Mouse (Mus musculus) olfactory bulb, adult 2 months (tissue): ENCODE results near the gene Plekhj1. TPM values are rescaled to one million over a fixed set of nuclear protein-coding genes. Genes with fewer than 3 reads are reported as not detected.
A peak's percentile ranks its signal among the peaks of the same experiment; 100 is the strongest.
"Not testable (repeated sequence)": the region's sequence is repeated elsewhere in the genome, so short reads cannot be mapped to it uniquely, and the experiment has no call there.

Experiments
- H3K27ac ChIP-seq: fragments of 200-500 bp; 2 replicates; pipeline ENCODE4 v1.5.1; 2012; ENCODE audit warnings: low read depth, low read length; ENCODE audit not compliant: insufficient read depth
- H3K4me1 ChIP-seq: fragments of 200-500 bp; 2 replicates; pipeline ENCODE4 v1.6.1; 2012; ENCODE audit warnings: low read length; ENCODE audit not compliant: control insufficient read depth, insufficient read depth
- H3K4me3 ChIP-seq: fragments of 200-500 bp; 2 replicates; pipeline ENCODE4 v1.5.1; 2012; ENCODE audit warnings: mild to moderate bottlenecking, low read depth, low read length, moderate library complexity; ENCODE audit not compliant: insufficient read depth
- CTCF ChIP-seq: fragments of 200-500 bp; IDR thresholded peaks from 2 replicates; pipeline ENCODE4 v1.5.1; 2012; ENCODE audit warnings: low read depth, mild to moderate bottlenecking, low read length, moderate library complexity; ENCODE audit not compliant: insufficient read depth
- POLR2A ChIP-seq: fragments of 200-500 bp; IDR thresholded peaks from 2 replicates; pipeline ENCODE4 v1.6.1; 2012; ENCODE audit warnings: mild to moderate bottlenecking, low read depth, low read length, moderate library complexity; ENCODE audit not compliant: insufficient read depth
- WGBS: fragments of 180-500 bp; shearing (Covaris S2); methylation state at CpG from one replicate; pipeline ENCODE4 v1.1.7; 2018; 5-methylcytosine and 5-hydroxymethylcytosine counted together
- polyA plus RNA-seq: library from polyadenylated mRNA; stranded (reverse); fragments of >200 nt; gene quantifications from 2 replicates; pipeline ENCODE4 v1.2.4, GENCODE M21; 2012; ENCODE audit warnings: low replicate concordance; ENCODE audit not compliant: missing spikeins, insufficient read depth, insufficient read length

Gene Plekhj1
- polyA plus RNA-seq, 1 experiment, result not detected

DNA sequence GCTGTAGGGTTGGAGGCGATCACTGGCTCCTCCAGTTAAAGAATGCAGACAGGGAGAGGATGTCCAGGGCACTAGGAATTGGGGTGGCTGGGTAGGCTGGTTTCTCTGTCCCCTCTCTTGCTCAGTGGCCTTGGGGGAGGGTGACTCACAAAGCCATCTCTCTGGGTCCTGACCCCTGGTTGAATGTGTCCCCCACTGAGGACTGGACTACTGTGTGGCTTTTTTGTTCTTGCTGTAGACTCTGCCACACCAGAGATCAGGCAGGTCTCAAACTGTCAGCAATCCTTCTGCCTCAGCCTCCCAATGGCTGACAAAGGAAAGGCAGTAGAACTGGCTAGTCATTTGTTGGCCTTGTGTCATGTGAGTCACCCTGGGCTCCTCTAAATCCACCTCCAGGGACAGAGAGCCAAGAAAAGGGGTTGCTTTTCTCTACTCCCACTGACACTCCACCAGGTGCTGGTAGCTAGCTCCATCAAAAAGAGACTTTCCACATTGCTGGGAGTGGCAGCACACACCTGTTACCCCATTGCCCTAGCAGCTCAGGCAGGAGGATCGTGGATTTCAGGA is 40.0 kb upstream of the Plekhj1 start:
- Histone ChIP-seq H3K4me1 (peaks cover 16% of the 10 kb centered on the region), H3K4me3 (no peak overlapping the region), H3K27ac (no peak overlapping the region)
- 80% methylated on average over 2 of the region's 2 CpGs for WGBS
- TF ChIP-seq POLR2A (no peak), CTCF (no peak)

DNA sequence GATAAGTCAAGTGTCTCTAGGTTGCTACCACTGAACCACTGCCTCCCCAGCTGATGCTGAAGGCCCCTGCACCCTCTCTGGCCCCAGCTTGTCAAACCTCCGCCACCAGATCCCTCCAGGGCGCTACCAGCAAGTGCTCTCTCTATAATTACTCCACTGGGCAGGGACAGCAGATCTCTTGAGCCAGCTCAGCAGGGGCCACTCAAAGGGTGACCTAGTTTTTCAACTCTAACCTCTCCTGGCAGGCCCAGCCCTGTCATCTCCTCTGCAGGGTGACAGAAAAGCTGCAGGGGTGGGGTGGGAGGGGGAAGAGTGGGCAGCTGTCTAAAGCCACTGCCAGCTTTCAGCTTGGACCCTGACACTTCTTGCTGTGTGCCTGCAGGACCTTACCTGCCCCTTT is 39.4 kb upstream of the Plekhj1 start:
- TF ChIP-seq CTCF (no peak), POLR2A (no peak)
- Histone ChIP-seq H3K4me3 (no peak overlapping the region), H3K27ac (no peak overlapping the region), H3K4me1 (peaks cover 12% of the 10 kb centered on the region; the same call in 1 of the 2 replicates)
- 54% methylated on average over 2 of the region's 2 CpGs for WGBS

- no peak for TF ChIP-seq CTCF
- TF ChIP-seq POLR2A, result no peak
- H3K4me1 ChIP-seq, result peaks cover 12% of the 10 kb centered on the region; the same call in 1 of the 2 replicates
- WGBS, result 53% methylated on average over 7 of the region's 7 CpGs
- 0 out of 2 replicates have a peak overlapping the region, but pooled peaks have one; percentile 20 for H3K27ac ChIP-seq
- no peak overlapping the region for H3K4me3 ChIP-seq
Observed at GRCm38 (mm10) chr10:80836949-80837379, 38.5 kb upstream of the Plekhj1 start.

DNA sequence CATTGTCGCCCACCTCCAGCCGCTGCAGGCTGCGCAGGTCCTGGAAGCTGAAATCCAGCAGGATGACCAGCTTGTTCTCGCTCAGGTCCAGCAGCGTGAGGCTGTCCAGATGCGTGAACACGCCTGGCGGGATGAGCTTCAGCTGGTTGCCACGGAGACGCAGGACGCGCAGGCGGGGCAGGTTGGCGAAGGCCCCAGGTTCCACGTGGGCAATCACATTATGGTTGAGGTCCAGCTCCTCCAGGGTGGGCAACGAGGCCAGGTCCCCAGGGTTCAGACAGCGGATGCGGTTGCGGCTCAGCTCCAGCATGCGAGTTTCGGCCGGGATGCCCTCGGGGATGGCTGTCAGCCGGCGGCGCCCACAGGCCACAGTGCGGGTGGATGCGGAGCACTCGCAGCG is 37.2 kb upstream of the Plekhj1 start:
- H3K4me1 ChIP-seq, result peaks cover 12% of the 10 kb centered on the region; the same call in 1 of the 2 replicates
- WGBS, result 78% methylated on average over 30 of the region's 30 CpGs
- H3K27ac ChIP-seq, result no peak overlapping the region
- H3K4me3 ChIP-seq, result no peak overlapping the region
- TF ChIP-seq CTCF, result no peak
- no peak for TF ChIP-seq POLR2A

DNA sequence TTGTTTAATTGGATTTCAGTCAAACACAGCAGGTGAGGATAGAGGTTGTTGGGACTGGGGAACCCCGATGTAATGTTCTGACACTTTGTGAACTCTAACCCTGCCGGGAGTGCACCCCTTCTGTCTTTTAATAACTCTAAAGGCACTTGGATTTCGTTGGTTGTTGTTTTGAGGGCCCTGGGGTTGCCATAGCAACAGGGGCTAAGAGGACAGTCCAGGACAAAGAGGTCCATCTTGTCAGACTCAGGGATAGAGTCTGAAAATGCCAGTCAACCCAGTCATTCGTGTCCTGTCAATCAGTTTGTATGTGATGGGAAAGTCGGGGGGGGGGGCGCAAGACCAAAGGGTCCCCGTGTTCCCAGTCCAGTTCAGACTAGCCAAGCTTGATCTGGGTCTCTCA is 34.4 kb upstream of the Plekhj1 start:
- 68% methylated on average over 7 of the region's 7 CpGs for WGBS
- no peak overlapping the region for H3K27ac ChIP-seq
- H3K4me1 ChIP-seq, result peaks cover 16% of the 10 kb centered on the region
- TF ChIP-seq CTCF (no peak), POLR2A (no peak)
- no peak overlapping the region for H3K4me3 ChIP-seq

DNA sequence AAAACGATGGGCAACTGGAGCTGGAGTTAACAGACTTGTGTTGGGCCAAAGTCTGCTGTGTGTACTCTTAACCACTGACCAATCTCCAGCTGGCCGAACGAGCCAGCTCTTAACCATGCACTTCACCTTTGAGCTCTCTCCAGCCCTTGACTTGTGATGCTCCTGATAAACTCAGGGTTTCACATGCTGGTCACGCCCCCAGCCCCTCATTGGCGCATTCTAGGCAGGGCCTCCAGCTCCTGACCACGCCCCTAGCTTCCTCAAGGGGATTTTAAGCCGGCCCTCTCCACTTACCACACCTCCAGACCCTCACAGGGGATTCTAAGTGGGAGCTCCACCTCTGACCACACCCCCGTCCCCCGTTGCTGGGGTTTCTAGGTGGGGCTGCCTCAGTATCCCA is 32.7 kb upstream of the Plekhj1 start:
- no peak overlapping the region for H3K27ac ChIP-seq
- H3K4me1 ChIP-seq, result peaks cover 10% of the 10 kb centered on the region
- WGBS, result 31% methylated on average over 9 of the region's 9 CpGs
- TF ChIP-seq POLR2A (no peak), CTCF (no peak)
- no peak overlapping the region for H3K4me3 ChIP-seq

DNA sequence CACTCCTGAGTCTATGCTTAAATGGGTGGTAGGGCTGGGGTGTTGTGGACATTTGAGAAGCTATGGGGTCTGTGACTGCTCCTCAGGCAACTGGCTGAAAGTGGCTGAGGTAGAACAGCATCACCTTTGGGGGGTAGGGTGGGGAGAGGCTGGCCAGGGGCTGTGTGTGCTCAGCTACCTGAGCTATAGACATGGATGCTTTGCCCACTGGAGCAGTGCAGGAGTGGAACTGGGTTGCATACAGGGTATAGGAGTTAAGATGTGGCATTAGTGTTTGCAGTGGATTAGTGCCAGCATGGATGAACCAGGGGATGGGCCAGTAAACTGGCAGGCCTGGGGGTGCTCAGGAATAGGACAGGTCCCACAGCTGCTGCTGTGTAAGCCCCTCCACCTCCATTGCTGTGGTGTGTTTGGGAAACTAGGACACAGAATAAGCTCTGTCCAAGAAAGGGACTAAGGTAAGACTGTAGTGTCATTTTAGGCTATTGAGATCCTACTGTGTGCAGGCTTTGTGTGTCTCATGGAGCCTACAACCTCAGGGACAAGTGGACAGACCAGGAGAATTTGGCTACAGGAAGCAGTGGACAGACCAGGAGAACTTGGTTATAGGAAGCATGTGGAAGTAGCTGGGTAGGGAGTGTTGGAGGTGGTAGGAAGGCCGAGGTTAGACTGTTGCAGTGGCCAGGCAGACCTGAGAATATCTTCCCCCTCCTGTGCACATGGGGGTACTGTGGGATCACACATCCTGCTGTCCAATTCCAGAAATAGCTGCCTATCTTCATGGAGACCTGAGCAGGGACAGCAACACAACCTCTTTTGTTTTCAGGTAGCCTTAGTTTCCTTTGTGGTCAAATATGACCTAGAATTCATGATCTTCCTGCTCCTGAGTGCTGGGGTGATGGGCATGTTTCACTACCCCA is 31.2 kb upstream of the Plekhj1 start:
- H3K27ac ChIP-seq, result no peak overlapping the region
- WGBS, result 52% methylated on average over 1 of the region's 1 CpGs
- TF ChIP-seq POLR2A (no peak), CTCF (no peak)
- peaks cover 10% of the 10 kb centered on the region for H3K4me1 ChIP-seq
- no peak overlapping the region for H3K4me3 ChIP-seq

- H3K4me3 ChIP-seq, result peak overlapping the region; percentile 77
- H3K4me1 ChIP-seq, H3K27ac ChIP-seq: not testable (repeated sequence)
- WGBS, result 64% methylated on average over 9 of the region's 9 CpGs
Observed at GRCm38 (mm10) chr10:80828587-80828986, 30.2 kb upstream of the Plekhj1 start.

DNA sequence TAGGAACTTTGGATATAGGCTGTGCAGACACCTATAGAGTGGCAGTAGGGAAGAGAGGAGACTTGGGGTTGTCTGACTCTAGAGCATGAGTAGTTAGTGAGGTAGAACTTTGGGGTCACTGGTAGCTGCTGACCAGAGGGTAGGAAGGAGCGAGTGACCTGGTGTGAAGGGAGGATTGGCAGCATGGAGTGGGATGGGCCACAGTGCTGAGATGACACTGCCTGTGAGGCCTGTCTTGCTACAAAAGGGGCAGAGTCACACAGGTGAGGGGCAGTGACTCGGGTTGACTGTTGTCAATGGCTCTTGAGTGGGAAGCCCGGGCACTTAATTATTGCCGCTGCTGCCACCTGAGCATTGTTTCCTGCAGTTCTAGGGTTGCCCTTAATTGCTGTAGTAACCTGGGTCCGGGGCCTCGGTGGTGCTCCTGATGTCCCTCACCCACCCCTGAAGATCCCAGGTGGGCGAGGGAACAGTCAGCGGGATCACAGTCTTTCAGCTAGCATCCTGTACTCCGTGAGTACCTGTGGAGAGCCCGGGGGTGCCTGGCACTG is 29.5 kb upstream of the Plekhj1 start:
- H3K4me1 ChIP-seq, result peaks cover 10% of the 10 kb centered on the region
- 48% methylated on average over 10 of the region's 10 CpGs for WGBS
- TF ChIP-seq POLR2A, result no peak
- no peak for TF ChIP-seq CTCF
- peak overlapping the region; percentile 77 for H3K4me3 ChIP-seq
- H3K27ac ChIP-seq, result no peak overlapping the region
